In the genomic region with DNA sequence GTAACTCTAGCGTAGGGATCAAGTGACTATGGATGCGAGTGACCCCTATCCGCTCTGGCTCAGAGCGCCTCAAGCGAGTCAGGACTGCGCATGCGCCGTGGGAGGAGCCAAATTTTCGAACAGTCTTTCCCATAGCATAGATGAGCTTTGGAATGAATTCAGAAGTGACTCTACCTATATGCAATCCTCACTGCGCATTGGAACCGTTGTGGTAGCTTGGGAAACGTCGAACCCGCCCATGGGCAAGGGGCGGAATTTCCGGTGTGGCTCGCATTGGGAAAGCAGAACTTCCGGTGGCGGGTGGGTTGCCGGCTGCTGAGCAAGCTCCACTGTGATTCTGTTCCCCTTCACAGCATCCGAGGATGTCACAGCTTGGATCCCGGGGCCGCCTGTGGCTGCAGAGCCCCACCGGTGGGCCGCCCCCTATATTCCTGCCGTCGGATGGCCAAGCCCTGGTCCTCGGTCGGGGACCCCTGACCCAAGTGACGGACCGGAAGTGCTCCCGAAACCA, we compare ENCODE assay signal across 8 mouse cellular contexts. TPM values are rescaled to one million over a fixed set of nuclear protein-coding genes. Genes with fewer than 3 reads are reported as not detected.
A peak's percentile ranks its signal among the peaks of the same experiment; 100 is the strongest.
DNase-seq lines count a peak whose midpoint lies in the region; ATAC-seq lines count a peak whose summit lies in the region.

Pnkp (plus strand) TSS at position 98 of the 511 bp plus-strand sequence.

- peak within 1 kb of the TSS; percentile 92 for H3K4me2 ChIP-seq in hindbrain, embryonic 13.5 days

- peaks cover 30% of the 10 kb centered on the region for H3K36me3 ChIP-seq in hindbrain, embryonic 13.5 days

- H3K27me3 ChIP-seq in hindbrain, embryonic 13.5 days, result no peaks in the 10 kb centered on the region

- H3K27ac ChIP-seq in hindbrain, embryonic 13.5 days, result peak within 1 kb of the TSS; percentile 96

- WGBS in hindbrain, embryonic 13.5 days, result under 1% methylated on average over 32 of the region's 32 CpGs

- peak within 1 kb of the TSS; percentile 70 for H3K4me3 ChIP-seq in hindbrain, embryonic 13.5 days

- peak; percentile 44 for ATAC-seq in hindbrain, embryonic 13.5 days (ENCODE audit: low FRiP score)

- peaks cover 76% of the 10 kb centered on the region for H3K4me1 ChIP-seq in hindbrain, embryonic 13.5 days (replicated peaks)

- peak within 1 kb of the TSS; percentile 92 for H3K9ac ChIP-seq in hindbrain, embryonic 13.5 days

- DNase-seq in R1 (ENCODE audit: low read depth, low spot score), result peak; percentile 96
- peak; percentile 88 to 89 for DNase-seq in cerebellum, postnatal 14 days
- DNase-seq in frontal cortex, postnatal 14 days (ENCODE audit: low spot score in 2 of 2), result peak; percentile 88 to 91
- peak; percentile 77 to 87 for DNase-seq in layer of hippocampus, postnatal 25 days (ENCODE audit: extremely low spot score in 1 of 2, low spot score in 1 of 2)
- peak; percentile 84 for DNase-seq in lung, postnatal 25 days (ENCODE audit: low spot score)
- peak; percentile 88 for DNase-seq in retina, embryonic 14.5 days (ENCODE audit: low spot score)
- DNase-seq in thymus, postnatal 4 days, result peak; percentile 87

- H3K9me3 ChIP-seq in hindbrain, embryonic 13.5 days, result no peaks in the 10 kb centered on the region

RNA-seq across cellular contexts. Expression of gene Pnkp, which starts in this region (rescaled TPM):
- 34.1 and 35.8 TPM in 2 replicates for polyA plus RNA-seq in hindbrain, embryonic 13.5 days (2015; fragmentation: Nextera tagmentation; extraction: Ambion mirVana)
- 10 to 100 TPM; 31.1 to 34.0 TPM for total RNA-seq in layer of hippocampus, postnatal 25 days (2021)

Comparison
In these comparisons a context has a peak if more than half of its experiments do, and no peak if none do; other contexts are left out.
1. Peak in every context shown above with its lines: DNase-seq, ATAC-seq, H3K4me3 ChIP-seq and H3K27ac ChIP-seq.